Mouse (Mus musculus): Measurements from ENCODE around the gene Prss38. TPM values are rescaled to one million over a fixed set of nuclear protein-coding genes. Genes with fewer than 3 reads are reported as not detected.
"Not testable (repeated sequence)": the region's sequence is repeated elsewhere in the genome, so short reads cannot be mapped to it uniquely, and the experiment has no call there.

The Prss38 gene
- total RNA-seq, 2 experiments from 2014 or later: not detected

- no peak for DNase-seq
- intact Hi-C loops (cut with DNase I): no loop called here
Observed at GRCm38 (mm10) chr11:59379547-59379946, 4.1 kb upstream of the Prss38 start.

- intact Hi-C loops (cut with DNase I): no loop called here
- DNase-seq: no peak
Observed at GRCm38 (mm10) chr11:59377999-59378398, 2.5 kb upstream of the Prss38 start.

GRCm38 (mm10) chr11:59369848-59370247 is 5.6 kb downstream of the Prss38 start:
- intact Hi-C loops (cut with DNase I): no loop called here
- DNase-seq: no peak

- intact Hi-C loops (cut with DNase I): not testable (repeated sequence)
Observed at GRCm38 (mm10) chr11:59367955-59368354, 7.5 kb downstream of the Prss38 start.

GRCm38 (mm10) chr11:59366633-59367032 is 8.8 kb downstream of the Prss38 start:
- peak; percentile 40 for DNase-seq
- intact Hi-C loops (cut with DNase I): no loop called here

More at GRCm38 (mm10) chr11:59367955-59368354, 7.5 kb downstream of the Prss38 start:
- DNase-seq: not testable (repeated sequence)

GRCm38 (mm10) chr11:59366031-59366430 is 9.4 kb downstream of the Prss38 start:
- no peak for DNase-seq
- intact Hi-C loops (cut with DNase I): no loop called here

- intact Hi-C loops (cut with DNase I): no loop called here
- no peak for DNase-seq
Observed at GRCm38 (mm10) chr11:59364417-59364816, 11.0 kb downstream of the Prss38 start.

- intact Hi-C loops (cut with DNase I): no loop called here
- no peak for DNase-seq
Observed at GRCm38 (mm10) chr11:59364007-59364406, 11.4 kb downstream of the Prss38 start.

GRCm38 (mm10) chr11:59361291-59361690 is 14.2 kb downstream of the Prss38 start:
- DNase-seq: no peak
- intact Hi-C loops (cut with DNase I): no loop called here

- DNase-seq: no peak
- intact Hi-C loops (cut with DNase I): no loop called here
Observed at GRCm38 (mm10) chr11:59356874-59357289, 18.6 kb downstream of the Prss38 start.

- DNase-seq: no peak
- intact Hi-C loops (cut with DNase I): no loop called here
Observed at GRCm38 (mm10) chr11:59354793-59355192, 20.7 kb downstream of the Prss38 start.

- intact Hi-C loops (cut with DNase I): no loop called here
Observed at GRCm38 (mm10) chr11:59350326-59350725, 25.1 kb downstream of the Prss38 start.

GRCm38 (mm10) chr11:59346166-59346910 is 29.1 kb downstream of the Prss38 start:
- intact Hi-C loops (cut with DNase I): no loop called here
- DNase-seq: no peak

More at GRCm38 (mm10) chr11:59350326-59350725, 25.1 kb downstream of the Prss38 start:
- no peak for DNase-seq

GRCm38 (mm10) chr11:59342956-59343355 is 32.5 kb downstream of the Prss38 start:
- no peak for DNase-seq
- intact Hi-C loops (cut with DNase I): no loop called here

- no peak for DNase-seq
Observed at GRCm38 (mm10) chr11:59338736-59339120, 36.7 kb downstream of the Prss38 start.

GRCm38 (mm10) chr11:59337955-59338735 is 37.3 kb downstream of the Prss38 start:
- DNase-seq: no peak
- intact Hi-C loops (cut with DNase I): no loop called here

More at GRCm38 (mm10) chr11:59338736-59339120, 36.7 kb downstream of the Prss38 start:
- intact Hi-C loops (cut with DNase I): no loop called here

- DNase-seq: no peak
- intact Hi-C loops (cut with DNase I): no loop called here
Observed at GRCm38 (mm10) chr11:59336381-59336780, 39.1 kb downstream of the Prss38 start.

GRCm38 (mm10) chr11:59335942-59336341 is 39.5 kb downstream of the Prss38 start:
- no peak for DNase-seq
- intact Hi-C loops (cut with DNase I): no loop called here

GRCm38 (mm10) chr11:59335150-59335549 is 40.3 kb downstream of the Prss38 start:
- DNase-seq: no peak
- intact Hi-C loops (cut with DNase I): no loop called here

- no peak for DNase-seq
- intact Hi-C loops (cut with DNase I): no loop called here
Observed at GRCm38 (mm10) chr11:59332938-59333337, 42.5 kb downstream of the Prss38 start.

- intact Hi-C loops (cut with DNase I): no loop called here
- no peak for DNase-seq
Observed at GRCm38 (mm10) chr11:59331167-59331869, 44.1 kb downstream of the Prss38 start.

Data from left cerebral cortex, postnatal 4 days (tissue).